Mouse (Mus musculus) ES-E14 (cell line): ENCODE measurements around the gene Gm11172.

ENCODE experiments used
- CHD2 ChIP-seq: IDR thresholded peaks from 2 replicates; pipeline ENCODE4 v1.6.1; 2014; ENCODE audit warnings: mild to moderate bottlenecking, low read depth, low read length, inconsistent platforms
- MAFK ChIP-seq: IDR thresholded peaks from 2 replicates; pipeline ENCODE4 v1.6.1; 2014; ENCODE audit warnings: mild to moderate bottlenecking, low read depth, low read length, inconsistent platforms; ENCODE audit not compliant: insufficient read depth
- ZC3H11A ChIP-seq: IDR thresholded peaks from 2 replicates; pipeline ENCODE4 v1.6.1; 2012; ENCODE audit warnings: low read depth, mild to moderate bottlenecking, inconsistent platforms, low read length, borderline replicate concordance

DNA sequence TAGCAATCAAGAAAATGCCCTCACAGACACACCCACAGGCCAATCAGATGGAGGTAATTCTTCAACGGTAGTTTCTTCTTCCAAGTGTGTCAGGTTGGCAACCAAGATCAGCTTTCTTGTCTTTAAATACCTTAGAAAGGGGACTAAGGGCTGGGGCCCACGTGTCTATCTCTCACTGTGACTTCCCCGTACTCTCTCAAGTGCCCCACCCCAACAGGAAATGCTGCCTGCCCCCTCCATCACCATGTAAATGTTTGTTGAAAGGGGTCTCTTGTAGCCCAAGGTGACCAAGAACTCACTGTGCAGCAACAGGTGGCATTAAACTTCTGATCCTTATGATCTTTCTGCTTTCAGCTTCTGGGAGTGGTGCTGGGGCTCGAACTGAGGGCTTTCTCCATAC is 1.0 kb downstream of the Gm11172 start:
- TF ChIP-seq MAFK (no peak), ZC3H11A (no peak), CHD2 (no peak)
